Mouse (Mus musculus): ENCODE measurements around the gene Itpk1.

DNA sequence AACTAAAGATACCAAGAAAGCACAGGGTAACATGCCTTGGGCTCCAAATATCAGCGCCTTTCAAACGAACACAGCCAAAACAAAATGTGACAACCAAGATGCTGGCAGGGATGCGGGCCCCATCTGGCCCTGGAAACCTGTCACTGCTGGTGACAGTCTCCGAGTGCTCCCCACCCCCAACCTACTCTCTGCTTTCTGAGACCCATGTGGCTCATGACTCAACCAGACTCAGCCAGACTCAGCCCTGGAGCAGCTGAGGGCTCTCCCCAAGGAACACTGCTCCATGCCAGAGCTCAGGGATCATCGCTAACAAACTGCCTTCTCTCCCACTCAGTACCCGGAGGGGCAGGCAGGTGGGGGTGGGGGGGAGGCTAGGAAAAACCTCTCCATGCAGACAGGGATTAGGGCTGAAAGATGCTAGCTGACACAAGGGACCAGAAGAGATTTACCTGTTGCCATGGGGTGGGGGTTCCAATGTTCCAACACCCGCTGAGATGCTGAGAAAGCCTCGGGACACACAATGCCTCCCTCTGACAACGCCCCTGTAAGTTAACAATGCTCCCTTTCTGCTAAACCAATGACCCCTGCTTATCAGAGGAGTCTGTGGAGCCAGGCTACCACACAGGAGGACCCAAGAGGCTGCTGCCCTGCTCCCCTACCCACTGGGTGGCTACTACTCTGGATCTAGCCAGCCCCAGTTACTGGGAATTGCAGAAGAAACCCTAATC lies 64.1 kb downstream of the Itpk1 start:
- no peak for TF ChIP-seq MAX (IDR thresholded peaks at IDR 0.05)
- TF ChIP-seq CTCF (IDR thresholded peaks at IDR 0.05; ENCODE audit: control insufficient read depth, insufficient read depth, insufficient read length): no peak
- no peak for TF ChIP-seq USF1 (IDR thresholded peaks at IDR 0.05; ENCODE audit: low read depth)
- TF ChIP-seq FOSL1 (IDR thresholded peaks at IDR 0.05; ENCODE audit: insufficient read depth, low read length, poor library complexity, severe bottlenecking): no peak
- peak; percentile 43 for TF ChIP-seq MYOD1 (IDR thresholded peaks at IDR 0.05; ENCODE audit: control insufficient read depth, insufficient read length, low read depth)

All from C2C12 (cell line).